Mouse (Mus musculus): ENCODE results near the gene Slc30a4.

GRCm38 (mm10) chr2:122731456-122731855 is 29.0 kb upstream of the Slc30a4 start:
- TF ChIP-seq NRF1 (IDR thresholded peaks at IDR 0.05; ENCODE audit: low read depth, low read length) (no peak), TCF12 (IDR thresholded peaks at IDR 0.05; ENCODE audit: low read depth, low read length) (no peak), CTCF (conservative IDR thresholded peaks at IDR 0.05 in 1 of 2, IDR thresholded peaks at IDR 0.05 in 1 of 2; ENCODE audit: low read depth in 2 of 2, low read length in 2 of 2) (no peak), POLR2AphosphoS2 (IDR thresholded peaks at IDR 0.05; ENCODE audit: low read depth, low read length) (no peak)
